Mouse (Mus musculus) thymus, adult 2 months (tissue): ENCODE results near the gene Ptprg. TPM values are rescaled to one million over a fixed set of nuclear protein-coding genes. Genes with fewer than 3 reads are reported as not detected.

ENCODE experiments used
- DNase-seq: peaks from one replicate; pipeline ENCODE4 v3.0.0; 2021
- H3K27ac ChIP-seq: fragments of 200-500 bp; 2 replicates; pipeline ENCODE4 v1.5.1; 2012; ENCODE audit warnings: low read length, control low read depth; ENCODE audit not compliant: control insufficient read depth, insufficient read depth
- H3K27me3 ChIP-seq: fragments of 200-500 bp; 2 replicates; pipeline ENCODE4 v1.6.1; 2012; ENCODE audit warnings: mild to moderate bottlenecking, low read length, moderate library complexity, mixed read lengths; ENCODE audit not compliant: control insufficient read depth, insufficient read depth
- H3K36me3 ChIP-seq: fragments of 200-500 bp; 2 replicates; pipeline ENCODE4 v1.6.1; 2012; ENCODE audit warnings: mild to moderate bottlenecking, low read length, moderate library complexity; ENCODE audit not compliant: control insufficient read depth, insufficient read depth
- H3K4me1 ChIP-seq: fragments of 200-500 bp; replicated peaks from 2 replicates; pipeline ENCODE4 v1.6.1; 2012; ENCODE audit warnings: low read length; ENCODE audit not compliant: control insufficient read depth, insufficient read depth
- H3K4me3 ChIP-seq: fragments of 200-500 bp; 2 replicates; pipeline ENCODE4 v1.5.1; 2012; ENCODE audit warnings: mild to moderate bottlenecking, low read length, control low read depth, moderate library complexity; ENCODE audit not compliant: control insufficient read depth, insufficient read depth
- CTCF ChIP-seq: fragments of 200-500 bp; IDR thresholded peaks from 2 replicates; pipeline ENCODE4 v1.5.1; 2012; ENCODE audit warnings: mild to moderate bottlenecking, control low read depth, low read length, moderate library complexity, borderline replicate concordance; ENCODE audit not compliant: control insufficient read depth, poor library complexity, insufficient read depth; ENCODE audit errors: extremely low read depth
- POLR2A ChIP-seq: fragments of 200-500 bp; IDR thresholded peaks from 2 replicates; pipeline ENCODE4 v1.6.1; 2012; ENCODE audit warnings: mild to moderate bottlenecking, low read length, control low read depth, moderate library complexity; ENCODE audit not compliant: control insufficient read depth, poor library complexity, insufficient read depth; ENCODE audit errors: extremely low read depth
- WGBS: fragments of 180-500 bp; shearing (Covaris S2); methylation state at CpG from one replicate; pipeline ENCODE4 v1.1.7; 2018; 5-methylcytosine and 5-hydroxymethylcytosine counted together
- polyA plus RNA-seq: library from polyadenylated mRNA; depleted of rRNA; stranded (reverse); fragments of >200 nt; gene quantifications from 2 replicates; pipeline ENCODE4 v1.2.3, GENCODE M21; 2012

The Ptprg gene
- polyA plus RNA-seq, 1 experiment: 12.3 TPM

- no peak overlapping the region for H3K4me3 ChIP-seq
- no peak overlapping the region for H3K27ac ChIP-seq
- TF ChIP-seq POLR2A: no peak
- no peak for TF ChIP-seq CTCF
- no peaks in the 10 kb centered on the region for H3K4me1 ChIP-seq
- no peaks in the 10 kb centered on the region for H3K27me3 ChIP-seq
- no peaks in the 10 kb centered on the region for H3K36me3 ChIP-seq
- DNase-seq: no peak
- 93% methylated on average over 1 of the region's 1 CpGs for WGBS
Observed at GRCm38 (mm10) chr14:11687541-11687940, 134.2 kb downstream of the Ptprg start.

DNA sequence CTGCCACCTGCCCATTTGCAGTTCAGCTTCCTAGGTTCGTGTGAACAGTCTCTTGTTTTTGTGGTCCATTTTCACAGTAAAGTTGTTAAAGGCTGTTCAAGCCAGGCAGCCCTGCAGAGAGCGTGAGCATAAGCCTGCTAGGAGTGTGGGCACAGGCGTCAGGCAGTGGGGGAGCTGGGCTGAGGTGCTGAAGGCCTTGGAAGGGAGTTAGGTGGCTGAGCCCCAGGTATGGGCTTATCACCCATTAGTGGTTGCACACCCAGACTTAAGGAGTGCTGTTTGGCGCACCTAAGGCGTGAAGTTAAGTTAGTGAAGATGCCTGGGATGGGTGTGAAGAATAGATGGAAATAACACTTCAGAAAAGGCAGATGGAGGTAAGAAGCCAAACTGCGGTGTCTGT, 134.8 kb downstream of the Ptprg start:
- no peaks in the 10 kb centered on the region for H3K4me1 ChIP-seq
- WGBS: 80% methylated on average over 6 of the region's 6 CpGs
- TF ChIP-seq POLR2A: no peak
- H3K27me3 ChIP-seq: no peaks in the 10 kb centered on the region
- no peak overlapping the region for H3K27ac ChIP-seq
- H3K4me3 ChIP-seq: no peak overlapping the region
- no peaks in the 10 kb centered on the region for H3K36me3 ChIP-seq
- DNase-seq: no peak

DNA sequence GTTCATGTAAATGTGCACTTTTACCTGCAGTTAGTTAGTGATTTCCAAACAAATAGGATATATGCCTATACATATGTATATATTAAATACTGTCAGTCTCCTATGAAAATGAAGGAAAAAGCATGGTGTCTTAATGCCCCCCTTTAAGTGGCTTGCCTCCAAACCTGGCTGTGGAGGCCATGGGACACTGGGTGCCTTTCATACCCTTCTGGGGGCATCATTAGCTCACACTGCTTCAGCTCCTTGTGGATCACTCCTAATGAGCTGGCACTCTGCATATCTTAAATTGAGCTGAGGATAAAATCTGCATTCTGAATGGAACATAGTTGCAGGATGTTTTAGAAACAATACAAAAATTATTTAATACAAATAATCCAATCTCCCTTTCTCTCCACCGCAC, 136.7 kb downstream of the Ptprg start:
- DNase-seq: no peak
- H3K36me3 ChIP-seq: no peaks in the 10 kb centered on the region
- WGBS: 98% methylated on average over 1 of the region's 1 CpGs
- H3K27ac ChIP-seq: no peak overlapping the region
- H3K4me3 ChIP-seq: no peak overlapping the region
- H3K4me1 ChIP-seq: no peaks in the 10 kb centered on the region
- no peaks in the 10 kb centered on the region for H3K27me3 ChIP-seq
- TF ChIP-seq CTCF: no peak
- TF ChIP-seq POLR2A: no peak

- 92% methylated on average over 3 of the region's 3 CpGs for WGBS
- no peak overlapping the region for H3K4me3 ChIP-seq
- no peaks in the 10 kb centered on the region for H3K4me1 ChIP-seq
- no peaks in the 10 kb centered on the region for H3K27me3 ChIP-seq
- TF ChIP-seq CTCF: no peak
- TF ChIP-seq POLR2A: no peak
- H3K36me3 ChIP-seq: no peaks in the 10 kb centered on the region
- DNase-seq: no peak
- no peak overlapping the region for H3K27ac ChIP-seq
Observed at GRCm38 (mm10) chr14:11691531-11691930, 138.2 kb downstream of the Ptprg start.

GRCm38 (mm10) chr14:11698880-11699279, 145.5 kb downstream of the Ptprg start:
- DNase-seq: no peak
- Histone ChIP-seq H3K27me3 (no peaks in the 10 kb centered on the region), H3K4me1 (no peaks in the 10 kb centered on the region), H3K27ac (no peak overlapping the region), H3K4me3 (no peak overlapping the region), H3K36me3 (no peaks in the 10 kb centered on the region)
- no peak for TF ChIP-seq POLR2A
- TF ChIP-seq CTCF: no peak
- 89% methylated on average over 4 of the region's 4 CpGs for WGBS

- no peak for TF ChIP-seq POLR2A
- H3K27me3 ChIP-seq: no peaks in the 10 kb centered on the region
- 92% methylated on average over 2 of the region's 2 CpGs for WGBS
- no peak overlapping the region for H3K4me3 ChIP-seq
- no peaks in the 10 kb centered on the region for H3K36me3 ChIP-seq
- H3K4me1 ChIP-seq: no peaks in the 10 kb centered on the region
- no peak overlapping the region for H3K27ac ChIP-seq
- DNase-seq: no peak
Observed at GRCm38 (mm10) chr14:11699654-11700053, 146.3 kb downstream of the Ptprg start.

- 94% methylated on average over 9 of the region's 9 CpGs for WGBS
- no peaks in the 10 kb centered on the region for H3K36me3 ChIP-seq
- TF ChIP-seq CTCF (no peak), POLR2A (no peak)
- no peak overlapping the region for H3K4me3 ChIP-seq
- DNase-seq: no peak
- no peaks in the 10 kb centered on the region for H3K27me3 ChIP-seq
- no peak overlapping the region for H3K27ac ChIP-seq
- no peaks in the 10 kb centered on the region for H3K4me1 ChIP-seq
Observed at GRCm38 (mm10) chr14:11701516-11702249, 148.4 kb downstream of the Ptprg start.
